In genomic region chr5:12499791-12500504, GRCm38 (mm10) we compare ENCODE assay signal across 20 mouse cellular contexts.
"Had no signal": no experiment of that assay in that cellular context is flagged by ENCODE, and none has a peak within 500 bp of the region (broad histone marks: within the 10 kb centered on the region; RNA-seq: fewer than 3 reads in every experiment).

No protein-coding gene starts in this region.

- H3K27me3 ChIP-seq: limb, embryonic 13.5 days; liver, embryonic 12.5 days; liver, embryonic 15.5 days; midbrain, embryonic 12.5 days; midbrain, embryonic 15.5 days; neural tube, embryonic 12.5 days; neural tube, embryonic 15.5 days had no signal

- H3K27ac ChIP-seq: limb, embryonic 13.5 days; liver, embryonic 12.5 days; liver, embryonic 15.5 days; macrophage; midbrain, embryonic 12.5 days; midbrain, embryonic 15.5 days; neural tube, embryonic 12.5 days; neural tube, embryonic 15.5 days; stomach, postnatal 0 days had no signal

- DNase-seq: kidney, postnatal 14 days; kidney, postnatal 4 days; left cerebral cortex, postnatal 4 days; liver; lung, adult 18-20 months; right cerebral cortex, adult 18-20 months; right cerebral cortex, postnatal 14 days; right cerebral cortex, postnatal 4 days; thymus, adult 2 months; thymus, postnatal 14 days; thymus, postnatal 4 days had no signal

- H3K36me3 ChIP-seq: limb, embryonic 13.5 days; liver, embryonic 12.5 days; liver, embryonic 15.5 days; midbrain, embryonic 12.5 days; midbrain, embryonic 15.5 days; neural tube, embryonic 12.5 days; neural tube, embryonic 15.5 days had no signal

- H3K4me1 ChIP-seq: liver, embryonic 12.5 days; liver, embryonic 15.5 days; midbrain, embryonic 15.5 days; neural tube, embryonic 15.5 days had no signal

- H3K9me3 ChIP-seq: limb, embryonic 13.5 days; liver, embryonic 12.5 days; liver, embryonic 15.5 days; midbrain, embryonic 12.5 days; midbrain, embryonic 15.5 days; neural tube, embryonic 12.5 days; neural tube, embryonic 15.5 days had no signal

- H3K4me3 ChIP-seq: limb, embryonic 13.5 days; liver, embryonic 12.5 days; liver, embryonic 15.5 days; midbrain, embryonic 12.5 days; midbrain, embryonic 15.5 days; neural tube, embryonic 12.5 days; neural tube, embryonic 15.5 days had no signal

- ATAC-seq: liver, embryonic 12.5 days had no signal

- H3K9ac ChIP-seq: limb, embryonic 13.5 days; liver, embryonic 12.5 days; liver, embryonic 15.5 days; midbrain, embryonic 12.5 days; midbrain, embryonic 15.5 days; neural tube, embryonic 12.5 days; neural tube, embryonic 15.5 days had no signal

- H3K4me2 ChIP-seq: limb, embryonic 13.5 days; liver, embryonic 12.5 days; liver, embryonic 15.5 days; midbrain, embryonic 12.5 days; midbrain, embryonic 15.5 days; neural tube, embryonic 12.5 days; neural tube, embryonic 15.5 days had no signal
